Mouse (Mus musculus): ENCODE results near the gene 1700003F12Rik.
A peak's percentile ranks its signal among the peaks of the same experiment; 100 is the strongest.

The 1700003F12Rik gene

DNA sequence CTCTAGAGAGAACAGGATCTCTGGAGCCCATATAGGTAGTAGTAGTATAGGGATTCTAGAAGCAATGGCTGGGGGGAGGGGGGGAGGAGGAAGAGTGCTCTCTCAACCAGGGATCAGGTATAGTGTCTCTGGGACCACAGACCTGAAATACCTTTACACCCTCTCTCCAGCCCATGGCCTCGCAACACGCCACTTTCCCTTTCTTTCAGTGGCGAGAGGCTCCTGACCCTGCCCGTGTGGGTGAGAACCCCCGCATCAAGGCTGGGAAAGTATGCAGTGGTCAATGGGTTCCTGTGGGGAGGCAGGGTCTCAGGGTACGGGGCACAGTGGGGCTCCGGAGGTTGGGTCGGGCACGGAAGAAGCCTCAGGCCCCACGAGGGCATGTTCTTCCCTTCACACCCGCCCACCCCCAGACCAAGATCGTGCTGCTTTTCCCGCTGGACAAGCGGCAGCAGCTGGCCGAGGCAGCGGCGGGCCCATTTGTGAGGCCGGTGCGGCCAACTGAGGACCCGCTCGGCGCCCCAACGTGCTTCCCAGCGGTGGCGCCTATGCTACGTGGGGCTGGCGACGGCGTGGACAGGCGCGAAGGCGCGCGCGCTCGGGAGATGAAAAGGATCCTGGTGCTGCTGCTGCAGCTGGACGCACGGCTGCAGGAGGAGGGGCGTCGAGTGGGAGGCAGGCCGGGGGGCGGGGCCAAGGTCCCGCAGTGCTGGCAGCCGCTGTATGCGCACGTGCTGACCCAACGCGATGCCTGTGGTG, 2.4 kb downstream of the 1700003F12Rik start:
- peak; percentile 77 for DNase-seq (ENCODE audit: low spot score)

DNA sequence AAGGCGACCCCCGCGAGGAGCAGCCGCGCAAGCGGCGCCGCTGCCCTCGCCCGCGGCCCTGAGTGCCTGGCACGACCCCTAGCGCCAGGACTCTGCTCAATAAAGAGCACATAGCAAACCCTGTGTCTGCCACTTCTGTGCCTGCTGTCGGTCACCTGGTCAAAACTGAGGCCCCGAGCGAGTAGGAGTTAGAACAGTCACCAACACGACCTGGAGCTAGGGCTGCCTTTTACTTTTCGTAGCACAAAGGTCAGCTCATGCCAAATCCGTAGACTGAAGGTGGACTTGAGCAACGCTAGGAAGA, 3.0 kb downstream of the 1700003F12Rik start:
- DNase-seq (ENCODE audit: low spot score) = no peak

DNA sequence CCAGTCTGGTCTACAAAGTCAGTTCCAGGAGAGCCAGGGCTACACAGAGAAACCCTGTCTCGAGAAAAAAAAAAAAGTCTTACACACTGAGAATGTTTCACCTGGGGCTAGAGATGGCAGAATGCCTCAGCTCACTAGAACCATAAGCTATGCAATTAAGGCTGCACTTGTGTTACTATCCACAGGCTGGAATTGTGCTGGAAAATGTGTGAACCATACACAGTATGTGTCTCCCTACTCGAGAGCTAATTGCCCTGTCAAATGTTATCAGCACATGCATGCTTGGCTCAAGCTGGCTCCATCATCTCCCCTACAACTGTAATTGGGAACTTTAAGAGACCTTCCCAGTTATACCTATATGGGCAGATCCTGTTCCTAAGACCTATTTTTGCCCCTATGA, 4.1 kb downstream of the 1700003F12Rik start:
- DNase-seq (ENCODE audit: low spot score) = no peak

DNA sequence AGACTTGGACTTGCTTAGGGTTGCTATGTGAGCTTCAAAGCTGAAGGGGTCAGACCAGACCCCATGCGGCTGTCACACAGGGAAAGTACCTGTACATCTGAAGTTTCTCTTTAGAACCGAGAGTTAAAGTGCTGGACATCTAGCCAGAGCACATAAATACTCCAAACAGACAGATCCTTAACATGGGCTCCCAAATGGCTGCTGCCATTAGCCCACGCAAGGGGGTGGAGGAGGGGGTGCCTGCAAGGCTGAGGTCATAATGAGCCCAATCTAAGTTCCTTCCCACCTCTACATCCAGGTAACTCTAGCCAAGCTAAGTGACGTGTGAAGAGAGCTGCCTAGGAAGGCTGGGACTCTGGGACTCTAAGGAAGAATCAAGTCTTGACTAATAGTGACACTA, 4.6 kb downstream of the 1700003F12Rik start, which contains the start of gene Actl10:
Gene Actl10 (plus strand): TSS at position 301 of the 400 bp plus-strand sequence.
- no peak for DNase-seq (ENCODE audit: low spot score)

DNA sequence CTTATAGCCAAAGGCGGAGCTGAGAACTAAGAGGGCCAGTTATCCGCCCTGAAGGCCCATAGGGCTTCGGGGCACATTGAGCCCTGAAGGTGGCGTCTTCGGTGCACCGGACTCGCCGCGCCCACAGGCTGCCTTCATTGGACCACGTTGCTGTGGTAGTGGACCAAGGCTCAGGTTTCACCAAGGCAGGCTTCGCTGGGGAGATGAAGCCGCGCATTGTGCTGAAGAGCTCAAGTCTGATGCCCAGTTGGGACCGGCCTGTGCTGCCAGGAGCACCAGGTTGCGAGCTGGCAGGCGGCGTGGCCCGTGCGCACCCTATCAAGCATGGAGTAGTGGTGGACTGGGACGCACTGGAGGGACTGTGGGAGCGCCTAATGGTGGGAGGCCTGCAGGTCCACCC, 5.0 kb downstream of the 1700003F12Rik start:
- DNase-seq (ENCODE audit: low spot score) = no peak

DNA sequence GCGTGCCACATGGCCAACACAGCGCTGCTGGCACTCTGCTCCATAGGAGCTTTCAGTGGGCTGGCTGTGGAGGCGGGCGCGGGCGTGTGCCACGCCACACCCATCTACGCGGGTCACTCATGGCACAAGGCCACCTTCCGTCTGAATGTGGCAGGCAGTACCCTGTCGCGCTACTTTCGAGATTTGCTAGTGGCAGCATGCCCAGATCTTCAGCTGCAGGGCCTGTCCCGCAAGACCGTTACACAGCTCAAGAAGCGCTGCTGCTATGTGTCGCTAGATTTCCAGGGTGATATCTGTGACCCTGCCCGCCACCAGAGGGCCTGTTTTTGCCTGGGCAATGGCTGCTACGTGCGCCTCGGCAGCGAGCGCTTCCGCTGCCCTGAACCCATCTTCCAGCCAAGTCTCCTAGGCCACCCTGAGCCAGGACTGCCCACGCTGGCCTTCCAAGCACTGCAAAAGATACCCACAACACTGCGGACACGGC, 5.6 kb downstream of the 1700003F12Rik start:
- no peak for DNase-seq (ENCODE audit: low spot score)

DNA sequence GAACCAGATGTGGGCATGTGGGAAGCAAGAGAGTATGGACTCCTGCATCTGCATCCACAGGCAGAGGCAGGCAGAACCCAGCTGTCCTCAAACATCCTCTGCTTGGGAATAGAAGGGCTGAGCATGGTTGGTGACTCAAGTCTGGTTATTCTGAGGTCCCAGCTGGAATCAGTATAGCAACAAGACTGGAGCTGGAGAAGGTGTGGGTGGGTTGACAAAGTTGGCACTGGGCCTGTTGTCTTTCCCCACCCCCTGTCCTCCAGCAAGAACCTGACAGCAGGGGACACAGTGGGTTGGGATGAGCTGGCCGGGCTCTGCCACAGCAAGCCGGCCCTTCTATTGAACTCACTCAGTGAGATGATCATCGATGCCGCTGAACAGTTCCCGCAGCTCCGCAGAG, 8.3 kb downstream of the 1700003F12Rik start:
- DNase-seq (ENCODE audit: low spot score) = no peak

DNA sequence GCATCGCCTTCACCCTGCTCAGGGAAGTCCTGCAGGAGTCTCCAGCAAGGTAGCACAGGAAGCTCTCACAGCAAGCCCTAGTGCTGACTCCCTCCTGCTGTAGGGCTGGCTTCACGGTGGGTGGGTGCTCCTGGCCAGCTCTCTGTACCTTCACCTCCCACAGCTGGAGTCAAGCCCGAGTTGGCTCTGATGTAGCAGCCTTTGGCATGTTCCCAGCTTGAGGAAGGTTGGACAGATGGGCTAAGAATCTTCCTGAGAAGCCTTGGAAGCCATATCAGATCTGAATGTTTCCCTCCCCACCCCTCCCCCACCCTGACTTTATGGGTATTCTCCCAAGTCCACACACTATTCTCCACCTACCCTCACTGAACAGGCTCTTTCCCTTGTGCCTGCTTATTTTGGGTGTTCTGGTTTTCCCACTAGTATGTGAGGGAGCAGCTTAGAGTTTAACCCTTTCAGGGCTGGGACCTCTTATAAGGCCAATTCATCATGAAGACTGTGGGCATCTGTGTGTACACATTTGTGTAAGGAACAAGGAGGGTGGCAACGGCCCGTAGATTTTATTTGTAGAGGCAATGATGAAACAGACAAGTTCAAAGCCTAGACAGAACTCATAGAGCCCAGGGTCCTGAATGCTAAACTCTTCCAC, 10.4 kb downstream of the 1700003F12Rik start:
- DNase-seq (ENCODE audit: low spot score) = no peak

DNA sequence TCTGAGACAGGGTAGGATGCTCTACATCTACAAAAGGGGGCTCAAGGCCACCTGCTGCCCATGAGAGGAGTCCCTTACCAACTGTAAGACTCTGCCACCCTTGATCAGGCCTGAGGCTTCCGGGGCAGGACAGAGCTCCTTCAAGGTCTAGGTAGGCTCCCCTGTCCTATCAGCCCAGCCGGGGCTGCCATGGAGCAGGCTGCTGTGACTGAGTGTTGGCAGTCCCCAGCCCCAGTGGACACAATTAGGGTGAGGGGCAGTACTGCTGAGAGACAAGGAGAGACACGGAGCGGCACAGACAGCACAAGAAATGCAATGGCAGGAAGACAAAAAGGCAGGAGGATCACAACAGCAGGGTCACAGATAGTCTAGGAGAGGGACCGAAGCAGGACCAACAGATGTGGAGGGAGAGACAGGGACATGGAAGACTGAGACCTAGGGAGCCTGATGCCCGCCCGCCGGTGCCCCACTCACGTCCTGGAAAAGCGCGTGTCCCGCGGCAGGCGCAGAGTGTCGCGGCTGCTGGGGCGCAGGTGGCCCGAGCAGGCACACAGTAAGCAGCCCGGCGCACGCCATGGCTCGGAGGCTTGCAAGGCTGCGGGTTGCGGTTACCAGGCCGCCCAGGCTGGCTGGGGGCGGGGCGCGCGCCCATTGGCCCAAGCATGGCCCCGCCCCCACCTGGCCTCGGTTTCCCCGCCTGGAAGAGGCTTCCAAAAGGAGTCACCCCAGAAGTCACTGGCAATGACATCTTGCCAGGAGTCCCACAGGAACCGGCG, 11.6 kb downstream of the 1700003F12Rik start, which contains the start of gene Necab3:
Gene Necab3 (minus strand): TSS at position 627 of the 776 bp plus-strand sequence.
- DNase-seq (ENCODE audit: low spot score) = no peak

DNA sequence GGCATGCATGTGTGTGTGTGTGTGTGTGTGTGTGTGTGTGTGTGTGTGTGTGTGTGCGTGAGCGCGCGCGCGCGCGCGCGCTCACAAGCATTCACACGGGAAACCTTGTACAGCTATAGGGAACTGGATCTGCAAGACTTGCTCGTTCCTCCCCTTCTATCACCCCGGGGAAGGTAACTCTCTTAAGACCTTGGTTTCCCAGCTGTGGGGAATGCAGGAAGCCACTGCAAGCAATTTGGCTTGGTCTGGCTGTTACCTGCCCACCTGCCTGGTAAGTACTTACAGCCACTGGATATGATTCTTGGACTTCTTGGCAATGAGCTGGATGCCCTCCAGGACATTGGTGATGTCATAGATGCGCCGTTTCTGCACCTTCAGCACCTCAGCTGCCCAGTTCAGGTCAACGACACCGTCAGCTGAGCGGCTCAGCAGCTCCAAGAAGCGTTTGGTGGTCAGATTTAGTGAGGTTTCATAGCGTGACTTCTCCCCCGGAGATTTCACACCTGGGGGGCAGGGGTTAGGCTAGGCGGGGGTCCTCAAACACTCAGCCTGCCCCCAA, 16.8 kb downstream of the 1700003F12Rik start:
- no peak for DNase-seq (ENCODE audit: low spot score)

DNA sequence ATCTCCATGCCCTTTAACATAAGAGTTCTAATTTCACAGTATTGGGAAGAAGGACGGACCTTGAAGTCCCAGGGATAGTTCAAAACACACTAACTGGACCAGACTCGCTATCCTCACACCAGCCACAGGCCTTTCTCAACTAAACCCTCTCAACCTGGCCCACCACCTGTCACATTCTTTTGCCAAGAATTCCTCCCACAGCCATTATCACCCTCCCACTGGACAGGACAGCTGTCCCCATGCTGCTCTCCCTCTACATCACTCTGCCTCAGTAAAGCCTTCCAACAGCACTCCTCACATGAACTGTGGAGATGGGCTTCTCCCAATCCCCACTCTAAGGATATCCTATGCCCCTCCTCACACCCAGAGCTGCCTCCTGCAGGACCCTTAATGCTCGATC, 18.7 kb downstream of the 1700003F12Rik start:
- no peak for DNase-seq (ENCODE audit: low spot score)

DNA sequence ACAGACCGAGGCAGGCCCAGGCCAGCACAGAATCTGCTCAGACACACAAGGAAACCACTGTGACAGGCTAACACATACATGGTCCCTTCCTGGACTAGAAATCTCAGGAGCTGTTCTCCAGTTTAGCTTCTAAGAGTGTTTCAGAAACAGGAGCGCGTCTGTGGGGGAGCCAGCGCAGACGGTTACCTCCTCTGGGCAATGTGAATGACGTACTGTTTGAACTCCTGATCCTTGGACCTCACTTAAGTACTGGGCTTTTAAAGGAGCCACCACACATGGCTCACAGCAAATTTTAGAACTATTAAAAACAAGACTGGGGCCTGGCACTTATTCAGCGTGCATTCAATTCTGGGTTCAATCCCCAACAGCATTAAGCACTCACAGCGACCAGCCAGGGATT, 19.8 kb downstream of the 1700003F12Rik start:
- peak; percentile 36 for DNase-seq (ENCODE audit: low spot score)

DNA sequence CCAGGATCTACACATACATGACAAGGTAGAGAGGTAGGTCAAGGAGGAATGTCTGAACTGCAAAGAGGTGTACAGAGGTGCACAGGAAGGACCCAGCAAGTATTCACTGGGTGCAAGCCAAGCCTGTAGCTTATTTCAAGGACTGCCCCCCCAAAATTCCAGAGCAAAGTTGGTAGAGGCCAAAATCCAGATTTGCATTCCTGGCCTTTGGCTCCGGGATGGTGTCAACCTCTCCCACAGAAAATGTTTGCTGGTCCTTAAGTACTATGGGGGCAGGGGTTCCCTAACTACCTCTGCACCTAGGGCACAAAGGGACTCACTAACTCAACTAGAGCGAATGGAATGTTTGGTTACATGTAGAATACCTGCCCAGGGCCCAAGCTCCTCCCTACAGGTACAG, 20.9 kb downstream of the 1700003F12Rik start:
- DNase-seq (ENCODE audit: low spot score) = no peak

DNA sequence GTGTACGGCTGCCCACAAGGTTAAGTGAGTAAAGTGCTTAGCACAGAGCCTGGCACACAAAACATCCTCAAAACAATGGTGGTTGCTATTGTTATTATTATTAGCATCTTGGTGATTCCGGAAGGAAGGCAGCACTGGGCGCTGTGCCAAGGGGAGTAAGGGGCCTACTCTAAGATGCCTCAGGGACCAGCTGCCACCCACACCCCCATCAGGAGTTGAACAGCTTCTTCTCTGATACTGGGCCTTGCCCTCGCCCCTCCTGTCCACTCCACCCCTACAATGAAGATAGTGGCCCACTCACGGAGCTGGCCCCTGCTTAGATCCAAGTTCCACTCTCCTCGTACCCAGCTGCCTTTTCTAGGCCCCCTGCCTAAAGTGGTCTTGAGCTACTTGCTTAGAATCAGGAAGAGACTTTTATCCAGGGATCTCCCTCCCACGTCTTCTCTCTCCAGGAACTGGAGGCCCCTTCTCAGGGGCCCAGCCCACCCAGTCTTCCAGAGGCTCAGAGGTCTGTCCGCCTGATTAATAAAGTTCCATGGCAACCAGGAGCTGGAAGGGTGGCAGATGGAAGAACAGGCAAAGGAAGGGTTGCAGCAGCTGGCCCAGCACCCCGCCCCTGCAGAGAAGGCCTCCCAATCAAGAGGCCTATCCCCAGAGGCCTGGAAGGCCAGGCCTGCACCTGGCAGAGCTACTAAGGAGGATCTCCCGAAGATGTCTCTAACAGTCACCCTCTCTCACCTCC, 21.6 kb downstream of the 1700003F12Rik start:
- DNase-seq (ENCODE audit: low spot score) = no peak

DNA sequence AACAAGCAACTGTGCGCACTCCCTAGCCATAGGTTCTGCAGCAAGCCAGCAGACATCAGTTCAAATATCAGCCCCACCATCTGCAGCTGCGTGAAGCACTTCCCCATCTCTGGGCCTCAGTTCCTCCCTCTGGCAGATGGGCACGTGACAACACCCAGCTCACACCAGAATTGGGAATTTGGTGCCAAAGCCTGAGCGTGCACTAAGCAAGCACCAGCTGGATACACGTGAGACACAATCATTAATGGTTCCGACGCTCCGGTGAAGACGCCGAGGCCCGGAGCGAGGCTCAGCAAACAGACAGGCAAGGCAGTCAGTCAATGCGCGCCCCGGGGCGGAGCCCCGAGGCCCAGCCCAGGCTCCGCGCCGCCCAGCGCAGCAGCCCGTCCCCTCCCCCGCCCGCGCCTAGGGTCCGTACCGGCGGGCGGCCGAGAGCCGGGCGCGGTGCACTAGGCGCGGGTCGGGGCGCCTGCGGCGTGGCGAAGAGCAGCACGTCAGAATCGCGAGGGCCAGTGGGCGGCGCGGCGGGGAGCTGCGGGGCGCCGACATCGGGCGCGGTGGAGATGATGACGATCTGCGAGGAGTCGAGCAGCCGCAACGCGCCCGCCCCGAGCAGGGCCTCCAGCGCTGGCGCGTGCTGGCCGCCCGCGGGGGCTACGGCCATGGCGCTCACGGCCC, 22.3 kb downstream of the 1700003F12Rik start:
- DNase-seq (ENCODE audit: low spot score) = peak; percentile 83

DNA sequence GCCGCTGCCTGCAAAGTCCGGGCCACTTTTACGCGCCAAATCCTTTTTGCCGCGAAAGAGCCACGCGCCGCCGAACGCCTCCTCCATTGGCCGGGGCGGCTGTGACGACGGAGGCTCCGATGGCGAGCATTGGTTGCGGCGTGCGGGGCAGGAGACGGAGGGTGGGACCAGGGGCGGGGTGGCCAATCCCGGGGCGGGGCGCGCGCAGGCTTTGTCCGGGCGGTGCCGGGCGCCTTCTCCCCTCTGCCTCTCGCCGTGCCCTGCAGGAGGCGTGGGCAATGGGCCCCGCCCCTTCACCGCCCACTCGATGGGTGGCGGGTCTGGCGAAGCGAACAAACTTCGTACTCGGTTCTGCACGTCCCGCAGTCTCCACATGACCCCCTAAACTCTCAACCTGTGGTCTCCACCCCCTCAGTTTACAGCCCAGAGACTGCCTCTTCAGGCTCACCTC, 23.0 kb downstream of the 1700003F12Rik start, which contains the start of gene E2f1:
Gene E2f1 (minus strand): TSS at position 57 of the 451 bp plus-strand sequence.
- peak; percentile 99 for DNase-seq (ENCODE audit: low spot score)

DNA sequence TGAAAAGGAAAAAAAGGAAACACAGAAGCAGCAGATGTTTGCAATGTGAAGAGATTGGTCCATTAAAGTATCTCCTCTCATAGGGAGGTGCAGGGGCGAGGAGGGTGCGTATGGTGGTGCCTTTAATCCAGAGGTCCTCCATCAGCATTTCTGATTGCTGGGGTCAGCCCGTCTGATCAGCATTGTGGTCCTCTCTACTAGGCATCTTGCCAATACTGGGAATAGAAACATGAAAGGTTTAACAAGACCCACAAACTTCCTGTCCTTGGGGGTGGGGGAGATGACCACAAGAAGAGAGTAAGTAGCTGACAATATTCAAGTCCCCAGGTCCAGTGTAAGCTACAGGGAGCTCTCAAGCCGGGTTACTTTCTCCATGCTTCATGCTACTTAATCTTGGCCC, 23.8 kb downstream of the 1700003F12Rik start:
- DNase-seq (ENCODE audit: low spot score) = no peak

DNA sequence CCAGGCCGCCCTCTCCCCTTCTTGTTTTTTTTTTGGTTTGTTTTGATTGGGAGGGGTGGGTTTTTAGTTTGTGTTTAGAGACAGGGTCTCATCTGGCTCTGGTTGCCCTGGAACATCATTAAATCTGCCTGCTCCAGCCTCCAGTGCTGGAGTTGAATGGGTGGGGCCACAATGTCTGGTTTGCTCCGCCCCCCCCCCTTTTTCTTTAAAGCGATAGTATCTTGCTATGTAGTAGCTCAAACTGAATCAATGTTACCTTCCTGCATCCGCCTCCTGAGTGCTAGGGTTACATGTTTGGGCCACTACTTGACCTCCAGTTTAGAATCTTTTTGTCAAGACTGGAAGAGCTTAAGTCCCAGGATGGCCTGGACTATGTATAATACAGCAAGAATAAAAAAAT, 24.4 kb downstream of the 1700003F12Rik start:
- DNase-seq (ENCODE audit: low spot score) = no peak

DNA sequence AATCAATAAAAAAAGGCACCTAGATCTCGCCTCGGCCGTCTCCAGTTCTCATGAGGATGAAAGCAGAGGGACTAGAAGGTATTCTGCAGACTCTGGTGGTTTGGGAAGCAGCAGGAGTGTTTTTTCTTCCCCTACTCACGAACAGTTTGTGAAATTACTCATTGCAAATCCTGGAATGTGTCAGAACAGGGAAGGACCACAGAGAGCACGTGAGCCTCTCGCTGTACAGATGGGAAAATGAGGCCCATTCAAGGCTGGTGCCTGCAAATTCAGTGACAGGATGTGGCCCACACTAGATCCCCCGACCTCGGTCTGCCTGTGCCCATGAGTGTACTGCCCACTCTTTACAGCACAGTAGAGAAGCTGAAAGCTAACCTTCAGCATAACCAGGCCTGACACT, 25.1 kb downstream of the 1700003F12Rik start:
- DNase-seq (ENCODE audit: low spot score) = no peak

DNA sequence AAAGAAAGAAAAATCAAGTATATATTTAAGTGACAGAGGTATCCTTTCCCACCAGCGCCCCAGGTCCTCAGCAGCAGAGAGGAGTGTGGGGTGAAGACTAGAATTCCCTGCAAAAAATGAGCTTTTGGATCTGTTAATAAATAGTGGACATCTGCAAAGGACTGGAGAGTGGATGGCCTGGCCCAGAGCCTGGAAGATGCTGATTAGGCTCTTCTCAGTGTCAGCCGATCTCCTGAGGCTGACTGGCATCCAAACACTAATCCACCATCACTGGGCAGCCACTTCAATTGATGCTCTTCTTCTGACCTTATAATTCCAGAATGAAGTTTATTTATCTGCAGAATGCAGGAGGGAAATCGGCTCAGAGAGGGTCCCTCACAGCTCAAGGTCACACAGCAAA, 26.1 kb downstream of the 1700003F12Rik start:
- DNase-seq (ENCODE audit: low spot score) = no peak

DNA sequence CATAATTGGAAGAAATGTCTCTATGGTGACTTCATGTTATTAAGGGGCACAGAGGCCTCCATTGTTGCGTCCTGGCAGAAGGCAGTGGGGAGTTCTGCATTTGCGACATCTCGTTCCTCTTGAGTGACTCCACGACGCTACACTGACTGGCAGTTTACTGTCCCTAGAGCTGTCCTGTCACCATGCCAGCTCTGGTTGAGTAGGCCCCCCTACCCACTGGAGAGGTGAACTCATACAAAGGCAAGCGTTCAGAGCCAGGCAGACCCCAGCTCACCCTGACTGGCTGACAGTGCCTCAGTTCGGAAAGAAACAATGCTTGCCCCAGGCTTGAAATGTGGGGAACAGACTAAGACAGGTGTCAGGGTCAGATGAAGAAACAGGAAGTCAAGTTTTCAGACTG, 27.4 kb downstream of the 1700003F12Rik start:
- no peak for DNase-seq (ENCODE audit: low spot score)

Measured in yolk sac, embryonic 10.5 days (tissue).